Mouse (Mus musculus) MEL (cell line): Measurements from ENCODE around the gene 1700029H14Rik.

Source experiments
- BHLHE40 ChIP-seq: IDR thresholded peaks from 2 replicates; pipeline ENCODE4 v1.6.1; 2012; ENCODE audit warnings: low read depth, mild to moderate bottlenecking, inconsistent platforms, low read length, improper control_type of control experiment, borderline replicate concordance
- CHD2 ChIP-seq: IDR thresholded peaks from 2 replicates; pipeline ENCODE4 v1.6.1; 2011; ENCODE audit warnings: low read length, improper control_type of control experiment
- CTCF ChIP-seq, 3 experiments: IDR thresholded peaks in 2 of 3; conservative IDR thresholded peaks in 1 of 3; 2 replicates each; pipeline ENCODE4 v1.5.1; 2011 to 2012; ENCODE audit warnings: low read length in 3 of 3, low read depth in 2 of 3, mild to moderate bottlenecking in 2 of 3, improper control_type of control experiment in 1 of 3, inconsistent platforms in 1 of 3, mixed read lengths in 1 of 3, moderate library complexity in 1 of 3; ENCODE audit not compliant: control insufficient read depth in 1 of 3, insufficient read depth in 1 of 3, poor library complexity in 1 of 3, severe bottlenecking in 1 of 3
- E2F4 ChIP-seq: IDR thresholded peaks from 2 replicates; pipeline ENCODE4 v1.6.1; 2011; ENCODE audit warnings: low read depth, low read length, improper control_type of control experiment, borderline replicate concordance
- EP300 ChIP-seq, 2 experiments: IDR thresholded peaks; 2 replicates each; pipeline ENCODE4 v1.6.1; 2011; ENCODE audit warnings: improper control_type of control experiment in 2 of 2, low read length in 2 of 2, low read depth in 1 of 2, mild to moderate bottlenecking in 1 of 2
- GABPA ChIP-seq: IDR thresholded peaks from 2 replicates; pipeline ENCODE4 v1.6.1; 2012; ENCODE audit warnings: low read depth, mild to moderate bottlenecking, inconsistent platforms, low read length, improper control_type of control experiment, moderate library complexity
- HCFC1 ChIP-seq: IDR thresholded peaks from 2 replicates; pipeline ENCODE4 v1.6.1; 2012; ENCODE audit warnings: low read depth, mild to moderate bottlenecking, inconsistent platforms, low read length, improper control_type of control experiment, moderate library complexity
- MAFK ChIP-seq: IDR thresholded peaks from 2 replicates; pipeline ENCODE4 v1.6.1; 2011; ENCODE audit warnings: low read depth, mild to moderate bottlenecking, low read length, improper control_type of control experiment, borderline replicate concordance
- MAX ChIP-seq: IDR thresholded peaks from 2 replicates; pipeline ENCODE4 v1.6.1; 2011; ENCODE audit warnings: low read length, improper control_type of control experiment
- MAZ ChIP-seq: IDR thresholded peaks from 2 replicates; pipeline ENCODE4 v1.6.1; 2012; ENCODE audit warnings: low read depth, mild to moderate bottlenecking, inconsistent platforms, low read length, improper control_type of control experiment
- MXI1 ChIP-seq: IDR thresholded peaks from 2 replicates; pipeline ENCODE4 v1.6.1; 2011; ENCODE audit warnings: mild to moderate bottlenecking, low read depth, low read length, improper control_type of control experiment
- POLR2A ChIP-seq, 2 experiments: IDR thresholded peaks; 2 replicates each; pipeline ENCODE4 v1.6.1; 2011 to 2012; ENCODE audit warnings: low read length in 2 of 2, mild to moderate bottlenecking in 2 of 2, control low read depth in 1 of 2, improper control_type of control experiment in 1 of 2, low read depth in 1 of 2, moderate library complexity in 1 of 2; ENCODE audit not compliant: control insufficient read depth in 1 of 2, insufficient read depth in 1 of 2, poor library complexity in 1 of 2
- RCOR1 ChIP-seq: IDR thresholded peaks from 2 replicates; pipeline ENCODE4 v1.6.1; 2012; ENCODE audit warnings: low read depth, mild to moderate bottlenecking, inconsistent platforms, low read length, improper control_type of control experiment
- ZMIZ1 ChIP-seq: IDR thresholded peaks from 2 replicates; pipeline ENCODE4 v1.6.1; 2012; ENCODE audit warnings: low read depth, mild to moderate bottlenecking, inconsistent platforms, low read length, improper control_type of control experiment, moderate library complexity

GRCm38 (mm10) chr8:13519503-13519902, 42.8 kb downstream of the 1700029H14Rik start:
- TF ChIP-seq E2F4, result no peak
- no peak for TF ChIP-seq CTCF (IDR thresholded peaks at IDR 0.05 in 2 of 3, conservative IDR thresholded peaks at IDR 0.05 in 1 of 3; ENCODE audit: control insufficient read depth in 1 of 3, insufficient read depth in 1 of 3, low read depth in 2 of 3, low read length in 3 of 3, poor library complexity in 1 of 3, severe bottlenecking in 1 of 3)
- TF ChIP-seq MAFK, result no peak
- no peak for TF ChIP-seq ZMIZ1
- no peak for TF ChIP-seq EP300 (IDR thresholded peaks at IDR 0.05; ENCODE audit: low read depth in 1 of 2, low read length in 2 of 2)
- no peak for TF ChIP-seq MAZ
- TF ChIP-seq POLR2A (IDR thresholded peaks at IDR 0.05; ENCODE audit: control insufficient read depth in 1 of 2, insufficient read depth in 1 of 2, low read depth in 1 of 2, low read length in 2 of 2, poor library complexity in 1 of 2), result no peak
- no peak for TF ChIP-seq RCOR1
- TF ChIP-seq CHD2, result no peak
- no peak for TF ChIP-seq BHLHE40
- no peak for TF ChIP-seq HCFC1
- no peak for TF ChIP-seq GABPA
- TF ChIP-seq MAX, result no peak
- no peak for TF ChIP-seq MXI1
